Mouse (Mus musculus) limb, embryonic 10.5 days (tissue): ENCODE data around the gene Eps15l1. TPM values are rescaled to one million over a fixed set of nuclear protein-coding genes. Genes with fewer than 3 reads are reported as not detected.

Experiments
- DNase-seq: peaks from one replicate; pipeline ENCODE4 v3.0.0-alpha.2; 2017; ENCODE audit warnings: low spot score
- H3K27ac ChIP-seq: fragments of 300-500 bp; sonication (generic); 2 replicates; pipeline ENCODE4 v1.5.1; 2016; ENCODE audit warnings: mild to moderate bottlenecking
- H3K27me3 ChIP-seq: fragments of 300-500 bp; sonication (generic); 2 replicates; pipeline ENCODE4 v1.6.1; 2016; ENCODE audit warnings: low read depth, mild to moderate bottlenecking; ENCODE audit not compliant: poor library complexity, severe bottlenecking
- H3K36me3 ChIP-seq: fragments of 300-500 bp; sonication (generic); 2 replicates; pipeline ENCODE4 v1.6.1; 2016; ENCODE audit warnings: mild to moderate bottlenecking, moderate library complexity
- H3K4me1 ChIP-seq: fragments of 300-500 bp; sonication (generic); 2 replicates; pipeline ENCODE4 v1.6.1; 2016
- H3K4me3 ChIP-seq: fragments of 300-500 bp; sonication (generic); 2 replicates; pipeline ENCODE4 v1.5.1; 2016; ENCODE audit warnings: mild to moderate bottlenecking, moderate library complexity
- H3K9me3 ChIP-seq: fragments of 300-500 bp; sonication (generic); replicated peaks from 2 replicates; pipeline ENCODE4 v1.6.1; 2016; ENCODE audit warnings: mild to moderate bottlenecking
- WGBS: fragments of 180-500 bp; shearing (Covaris S2); methylation state at CpG from one replicate; pipeline ENCODE4 v1.1.7; 2016; 5-methylcytosine and 5-hydroxymethylcytosine counted together
- polyA plus RNA-seq: library from polyadenylated mRNA; unstranded; fragments of >200 nt; fragmentation: Nextera tagmentation; extraction: Ambion mirVana; gene quantifications from 2 replicates; pipeline ENCODE4 v1.2.1, GENCODE M21; 2016

The Eps15l1 gene
- polyA plus RNA-seq, 1 experiment from 2014 or later, result 85.1 TPM

DNA sequence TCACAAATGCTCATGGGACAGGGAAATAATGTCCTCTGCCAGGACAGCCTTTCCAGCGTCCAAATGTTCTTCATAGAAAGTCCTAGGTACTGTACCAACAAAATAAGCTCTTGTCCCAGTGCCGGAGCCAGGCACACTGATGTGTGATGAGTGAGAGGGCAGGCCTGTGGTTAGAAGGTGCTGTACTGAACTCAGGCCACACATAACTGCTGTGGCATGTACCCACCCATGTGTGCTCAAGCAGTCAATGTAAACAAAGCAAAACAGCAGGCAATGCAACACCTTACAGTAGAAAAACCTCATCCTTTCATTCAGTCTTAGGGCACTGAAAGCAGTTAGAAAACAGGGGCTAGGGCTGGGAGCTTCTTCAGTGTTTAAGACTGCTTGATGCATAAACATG lies 35.5 kb downstream of the Eps15l1 start:
- H3K27me3 ChIP-seq, result no peaks in the 10 kb centered on the region
- H3K36me3 ChIP-seq, result peaks cover 99% of the 10 kb centered on the region
- no peak overlapping the region for H3K4me3 ChIP-seq
- no peaks in the 10 kb centered on the region for H3K9me3 ChIP-seq
- H3K27ac ChIP-seq, result no peak overlapping the region
- DNase-seq, result no peak
- WGBS, result 96% methylated on average over 2 of the region's 2 CpGs
- no peaks in the 10 kb centered on the region for H3K4me1 ChIP-seq

DNA sequence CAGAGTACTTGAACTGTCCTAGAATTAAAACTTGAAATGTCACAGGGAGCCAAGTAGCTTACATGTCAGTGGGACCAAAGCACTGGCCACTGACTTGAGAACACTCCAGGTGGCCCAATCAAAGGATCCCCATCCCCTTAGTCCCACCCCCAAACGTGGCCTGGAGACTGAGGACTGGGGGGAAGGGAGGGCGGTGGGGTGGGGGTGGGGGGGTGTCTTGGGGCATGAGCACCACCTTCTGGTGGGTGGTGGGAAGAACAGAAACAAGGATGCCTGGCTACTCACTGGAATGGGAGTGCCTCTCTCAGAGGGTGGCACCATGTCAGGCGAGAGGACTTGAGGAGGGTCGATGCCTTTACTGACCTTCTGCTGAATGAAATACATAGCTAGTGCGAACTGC lies 38.9 kb downstream of the Eps15l1 start:
- Histone ChIP-seq H3K36me3 (peaks cover 100% of the 10 kb centered on the region), H3K4me3 (no peak overlapping the region), H3K27me3 (no peaks in the 10 kb centered on the region), H3K27ac (no peak overlapping the region), H3K4me1 (no peaks in the 10 kb centered on the region), H3K9me3 (no peaks in the 10 kb centered on the region)
- WGBS, result 46% methylated on average over 5 of the region's 5 CpGs
- no peak for DNase-seq

DNA sequence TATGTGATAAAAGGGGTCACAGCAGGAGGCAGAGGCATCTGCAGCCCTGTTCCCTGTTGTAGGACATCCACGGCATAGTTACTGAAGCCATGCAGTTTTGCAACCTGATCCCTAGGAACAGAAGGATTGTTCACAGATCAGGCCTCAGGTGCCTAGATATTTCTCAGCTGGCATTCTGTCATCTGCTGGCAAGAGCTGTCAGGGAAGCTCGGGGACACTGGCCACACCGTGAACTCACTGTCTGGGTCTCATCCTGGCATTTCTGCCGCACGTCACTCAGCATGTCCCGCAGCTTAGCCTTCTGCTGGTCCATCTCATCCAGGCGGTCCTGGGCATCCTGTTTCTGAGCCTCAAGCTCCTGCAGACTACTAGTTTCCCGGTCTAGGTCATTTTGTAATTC lies 40.6 kb downstream of the Eps15l1 start:
- DNase-seq, result no peak
- no peak overlapping the region for H3K4me3 ChIP-seq
- 85% methylated on average over 8 of the region's 8 CpGs for WGBS
- no peaks in the 10 kb centered on the region for H3K27me3 ChIP-seq
- H3K9me3 ChIP-seq, result no peaks in the 10 kb centered on the region
- peaks cover 100% of the 10 kb centered on the region for H3K36me3 ChIP-seq
- H3K27ac ChIP-seq, result no peak overlapping the region
- H3K4me1 ChIP-seq, result no peaks in the 10 kb centered on the region

DNA sequence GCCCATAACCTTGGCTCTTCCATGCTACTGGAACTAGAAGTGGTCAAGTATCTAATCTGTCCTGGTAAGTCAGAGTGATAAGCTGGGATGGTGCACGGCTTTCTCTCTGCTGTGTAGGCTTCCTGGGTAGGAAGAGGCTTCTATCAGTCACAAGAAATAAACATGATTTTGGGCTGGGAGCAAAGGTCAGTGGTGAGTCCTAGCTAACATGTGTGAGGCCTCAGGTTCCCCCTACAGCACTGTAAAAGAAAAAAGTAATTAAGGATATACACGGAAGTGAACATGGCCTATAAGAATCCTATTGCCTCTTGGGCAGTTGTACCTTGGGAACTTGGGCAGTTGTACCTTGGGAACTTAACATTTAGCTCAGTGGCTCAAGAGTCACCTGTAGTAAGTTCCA lies 44.4 kb downstream of the Eps15l1 start:
- DNase-seq, result no peak
- Histone ChIP-seq H3K27ac (no peak overlapping the region), H3K9me3 (no peaks in the 10 kb centered on the region), H3K36me3 (peaks cover 99% of the 10 kb centered on the region), H3K4me1 (no peaks in the 10 kb centered on the region), H3K4me3 (no peak overlapping the region), H3K27me3 (no peaks in the 10 kb centered on the region)
- 96% methylated on average over 2 of the region's 2 CpGs for WGBS

DNA sequence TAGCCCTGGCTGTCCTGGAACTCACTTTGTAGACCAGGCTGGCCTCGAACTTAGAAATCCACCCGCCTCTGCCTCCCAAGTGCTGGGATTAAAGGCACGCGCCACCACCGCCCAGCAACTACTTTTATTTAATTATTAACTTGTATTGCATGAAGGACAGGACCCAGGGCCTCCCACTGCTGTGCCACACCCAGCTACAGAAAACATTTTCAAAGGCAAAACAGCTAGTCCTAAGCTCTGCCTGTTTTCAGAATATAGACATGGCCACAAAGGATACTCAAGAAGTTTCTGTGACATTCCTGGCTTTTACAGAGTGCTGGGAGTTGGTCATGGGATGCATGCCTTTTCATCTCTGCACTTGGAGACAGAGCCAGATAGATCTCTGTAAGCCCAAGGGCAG lies 45.0 kb downstream of the Eps15l1 start:
- Histone ChIP-seq H3K9me3 (no peaks in the 10 kb centered on the region), H3K4me1 (no peaks in the 10 kb centered on the region), H3K27ac (no peak overlapping the region), H3K4me3 (no peak overlapping the region), H3K27me3 (no peaks in the 10 kb centered on the region), H3K36me3 (peaks cover 99% of the 10 kb centered on the region)
- WGBS, result 95% methylated on average over 5 of the region's 5 CpGs
- DNase-seq, result no peak

GRCm38 (mm10) chr8:72375161-72375560 lies 46.1 kb downstream of the Eps15l1 start:
- 91% methylated on average over 5 of the region's 5 CpGs for WGBS
- H3K36me3 ChIP-seq, result peaks cover 99% of the 10 kb centered on the region
- no peak for DNase-seq

DNA sequence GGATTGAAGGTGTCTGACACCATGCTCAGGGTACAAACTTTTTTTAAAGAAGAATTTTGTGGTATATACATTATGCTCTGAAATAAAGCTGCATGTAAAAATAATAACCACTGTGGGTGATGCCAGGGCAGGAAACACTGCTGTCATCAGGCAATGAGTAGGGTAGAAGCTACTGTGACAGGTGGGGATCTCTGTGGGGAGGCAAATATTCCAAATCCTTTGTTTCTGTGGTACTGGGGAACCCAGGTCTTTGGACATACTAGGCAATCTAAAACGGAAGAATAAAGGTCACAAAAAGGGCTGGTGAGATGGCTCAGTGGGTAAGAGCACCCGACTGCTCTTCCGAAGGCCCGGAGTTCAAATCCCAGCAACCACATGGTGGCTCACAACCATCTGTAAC lies 48.9 kb downstream of the Eps15l1 start:
- no peak for DNase-seq
- Histone ChIP-seq H3K4me3 (no peak overlapping the region), H3K4me1 (no peaks in the 10 kb centered on the region), H3K36me3 (peaks cover 99% of the 10 kb centered on the region), H3K9me3 (no peaks in the 10 kb centered on the region), H3K27ac (no peak overlapping the region), H3K27me3 (no peaks in the 10 kb centered on the region)
- WGBS, result 91% methylated on average over 4 of the region's 4 CpGs

More at GRCm38 (mm10) chr8:72375161-72375560, 46.1 kb downstream of the Eps15l1 start:
- Histone ChIP-seq H3K9me3 (no peaks in the 10 kb centered on the region), H3K4me3 (no peak overlapping the region), H3K4me1 (no peaks in the 10 kb centered on the region), H3K27ac (no peak overlapping the region), H3K27me3 (no peaks in the 10 kb centered on the region)

DNA sequence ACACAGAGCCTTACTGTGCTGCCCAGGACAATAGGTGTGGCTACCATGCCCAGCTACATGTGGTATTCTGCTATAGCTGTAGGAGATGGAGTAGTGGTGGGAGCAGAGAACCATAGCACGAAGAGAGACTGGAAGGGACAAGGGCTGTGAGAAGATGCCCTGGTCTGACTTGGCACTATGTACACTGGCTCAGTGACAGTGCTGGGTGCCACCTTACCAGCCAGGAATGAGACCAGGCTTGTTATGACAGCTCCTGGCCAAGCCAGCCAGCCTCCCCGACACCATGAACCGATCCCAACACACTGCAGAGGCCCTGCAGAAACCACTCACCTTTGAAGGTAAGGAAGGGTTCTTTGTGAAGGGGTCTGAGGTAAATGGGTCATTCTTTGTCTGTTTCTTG lies 49.9 kb downstream of the Eps15l1 start:
- H3K9me3 ChIP-seq, result no peaks in the 10 kb centered on the region
- H3K4me3 ChIP-seq, result no peak overlapping the region
- H3K4me1 ChIP-seq, result no peaks in the 10 kb centered on the region
- WGBS, result 92% methylated on average over 3 of the region's 3 CpGs
- DNase-seq, result no peak
- H3K27me3 ChIP-seq, result no peaks in the 10 kb centered on the region
- H3K27ac ChIP-seq, result no peak overlapping the region
- H3K36me3 ChIP-seq, result peaks cover 99% of the 10 kb centered on the region

DNA sequence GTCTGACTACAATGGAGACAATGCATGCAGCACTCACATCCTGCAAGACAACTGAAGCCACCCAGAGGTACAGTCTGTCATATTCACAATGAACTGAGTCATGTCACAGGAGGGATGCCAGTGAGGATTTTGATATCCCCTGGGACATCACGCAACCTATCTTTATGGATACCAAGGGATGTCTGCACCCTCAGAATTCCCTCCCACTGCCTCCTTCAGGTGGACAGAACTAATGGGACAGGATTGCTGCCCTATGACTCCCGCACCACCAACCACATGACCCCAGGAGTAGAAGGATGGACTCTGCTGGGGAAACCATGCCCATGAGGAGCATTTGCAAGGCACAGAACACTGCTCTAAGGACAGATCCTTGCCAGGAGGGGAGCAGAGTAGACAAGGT lies 54.8 kb downstream of the Eps15l1 start:
- Histone ChIP-seq H3K36me3 (peaks cover 100% of the 10 kb centered on the region), H3K9me3 (no peaks in the 10 kb centered on the region), H3K27me3 (no peaks in the 10 kb centered on the region), H3K4me1 (no peaks in the 10 kb centered on the region), H3K27ac (no peak overlapping the region), H3K4me3 (no peak overlapping the region)
- WGBS, result 85% methylated on average over 2 of the region's 2 CpGs
- no peak for DNase-seq

GRCm38 (mm10) chr8:72365826-72366225 lies 55.4 kb downstream of the Eps15l1 start:
- peak; percentile 67 for DNase-seq
- no peaks in the 10 kb centered on the region for H3K27me3 ChIP-seq
- H3K9me3 ChIP-seq, result no peaks in the 10 kb centered on the region
- no peak overlapping the region for H3K4me3 ChIP-seq
- H3K36me3 ChIP-seq, result peaks cover 100% of the 10 kb centered on the region
- H3K27ac ChIP-seq, result no peak overlapping the region
- WGBS, result 22% methylated on average over 3 of the region's 3 CpGs
- H3K4me1 ChIP-seq, result no peaks in the 10 kb centered on the region

DNA sequence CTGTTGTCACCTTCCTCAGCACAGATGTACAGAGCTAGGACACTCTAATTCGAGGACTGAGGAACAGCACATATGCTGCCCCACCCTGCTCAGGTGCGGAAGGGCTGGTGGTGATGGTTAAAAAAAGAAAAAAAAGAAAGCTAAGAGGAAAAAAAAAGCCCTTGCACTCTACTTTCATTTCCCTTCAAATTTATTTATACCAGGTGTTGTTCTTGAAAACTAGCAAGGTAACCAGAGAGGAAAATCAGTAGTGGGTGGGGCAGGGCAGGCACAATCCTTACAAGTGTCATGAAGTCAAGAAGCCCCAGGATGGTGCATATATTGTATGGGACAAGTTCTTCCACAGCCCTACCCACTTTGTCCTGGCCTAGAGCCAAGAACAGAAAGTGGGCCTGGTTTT lies 56.2 kb downstream of the Eps15l1 start:
- DNase-seq, result no peak
- Histone ChIP-seq H3K4me3 (no peak overlapping the region), H3K27me3 (no peaks in the 10 kb centered on the region), H3K4me1 (no peaks in the 10 kb centered on the region), H3K27ac (no peak overlapping the region), H3K9me3 (no peaks in the 10 kb centered on the region), H3K36me3 (peaks cover 98% of the 10 kb centered on the region)
- 92% methylated on average over 2 of the region's 2 CpGs for WGBS

DNA sequence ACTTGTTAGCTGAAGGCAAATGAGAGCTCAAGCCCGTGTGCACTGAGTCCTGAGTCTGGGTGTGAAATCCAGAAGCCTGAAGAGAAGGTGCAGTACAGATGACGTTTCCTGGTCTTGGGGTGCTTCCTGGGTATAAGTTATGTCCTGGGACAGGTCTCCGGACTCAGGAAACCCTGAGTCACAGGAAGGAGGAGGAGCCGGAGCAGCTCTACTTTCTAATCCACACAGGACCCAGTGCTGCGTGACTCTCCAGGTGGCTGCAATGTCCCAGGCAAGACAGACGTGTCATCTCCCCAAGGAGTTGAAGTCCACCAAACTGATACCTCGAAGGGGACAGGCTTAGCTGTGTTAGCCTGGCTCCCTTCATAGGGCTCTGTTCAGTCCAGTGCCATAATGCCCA lies 57.8 kb downstream of the Eps15l1 start:
- no peak overlapping the region for H3K4me3 ChIP-seq
- H3K4me1 ChIP-seq, result no peaks in the 10 kb centered on the region
- no peak for DNase-seq
- no peaks in the 10 kb centered on the region for H3K9me3 ChIP-seq
- H3K36me3 ChIP-seq, result peaks cover 98% of the 10 kb centered on the region
- WGBS, result 93% methylated on average over 7 of the region's 7 CpGs
- no peaks in the 10 kb centered on the region for H3K27me3 ChIP-seq
- no peak overlapping the region for H3K27ac ChIP-seq

- Histone ChIP-seq H3K4me1 (no peaks in the 10 kb centered on the region), H3K27me3 (no peaks in the 10 kb centered on the region), H3K36me3 (peaks cover 98% of the 10 kb centered on the region), H3K4me3 (no peak overlapping the region), H3K27ac (no peak overlapping the region), H3K9me3 (no peaks in the 10 kb centered on the region)
- WGBS, result 93% methylated on average over 4 of the region's 4 CpGs
- DNase-seq, result no peak
Measured at GRCm38 (mm10) chr8:72362754-72363153, 58.5 kb downstream of the Eps15l1 start.

DNA sequence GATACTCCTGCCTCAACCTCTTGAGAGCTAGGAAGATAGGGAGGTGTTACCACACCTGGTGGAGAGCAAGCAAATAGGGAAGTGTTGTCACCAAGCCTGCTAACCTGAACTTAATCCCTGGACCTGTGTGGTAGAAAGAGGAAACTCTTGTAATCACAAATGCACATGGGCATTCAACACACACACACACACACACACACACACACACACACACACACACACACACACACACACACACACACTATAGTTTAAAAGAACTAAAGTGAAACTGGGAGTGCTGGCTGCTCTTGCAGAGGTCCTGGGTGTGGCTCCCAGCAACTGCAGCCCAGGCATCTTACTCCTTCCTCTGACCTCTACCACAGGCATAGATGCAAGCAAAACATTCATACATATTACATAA lies 61.1 kb downstream of the Eps15l1 start:
- no peak overlapping the region for H3K4me3 ChIP-seq
- H3K4me1 ChIP-seq, result peaks cover 4% of the 10 kb centered on the region; the same call in 1 of the 2 replicates
- DNase-seq, result no peak
- H3K27ac ChIP-seq, result no peak overlapping the region
- no peaks in the 10 kb centered on the region for H3K27me3 ChIP-seq
- peaks cover 98% of the 10 kb centered on the region for H3K36me3 ChIP-seq
- H3K9me3 ChIP-seq, result no peaks in the 10 kb centered on the region
